Mouse (Mus musculus): ENCODE measurements at regions not wholly inside any gene's neighbourhood (a gene's known extent, or its start where the extent isn't known, plus 50 kb on each side); places are given as distances from the start of the nearest gene placed in this dataset.

- no peak for ATAC-seq (ENCODE audit: insufficient number of reproducible peaks, low FRiP score, low TSS enrichment)
Measured at GRCm38 (mm10) chr15:10899904-10900303, 52.2 kb upstream of the C1qtnf3 start.

GRCm38 (mm10) chr15:10901075-10901474 lies 51.1 kb upstream of the C1qtnf3 start:
- no peak for ATAC-seq (ENCODE audit: insufficient number of reproducible peaks, low FRiP score, low TSS enrichment)

GRCm38 (mm10) chr15:10901745-10902262 lies 50.3 kb upstream of the C1qtnf3 start:
- no peak for ATAC-seq (ENCODE audit: insufficient number of reproducible peaks, low FRiP score, low TSS enrichment)
